Mouse (Mus musculus) heart, embryonic 13.5 days (tissue): Measurements from ENCODE around the gene Mmp14. TPM values are rescaled to one million over a fixed set of nuclear protein-coding genes. Genes with fewer than 3 reads are reported as not detected.
A peak's percentile ranks its signal among the peaks of the same experiment; 100 is the strongest.

Source experiments
- ATAC-seq: fragments of 200-750 bp; cut with Nextera tagmentation; 2 replicates; pipeline ENCODE4 v1.8.0; 2017; ENCODE audit warnings: moderate TSS enrichment; ENCODE audit not compliant: insufficient number of reproducible peaks, low FRiP score, low TSS enrichment; ENCODE audit errors: extremely low read depth
- H3K27ac ChIP-seq: fragments of 300-500 bp; sonication (generic); replicated peaks from 2 replicates; pipeline ENCODE4 v1.5.1; 2015; ENCODE audit warnings: moderate library complexity, mild to moderate bottlenecking, inconsistent platforms
- H3K27me3 ChIP-seq: fragments of 300-500 bp; sonication (generic); replicated peaks from 2 replicates; pipeline ENCODE4 v1.6.1; 2015; ENCODE audit warnings: mild to moderate bottlenecking, inconsistent platforms
- H3K36me3 ChIP-seq: fragments of 300-500 bp; sonication (generic); 2 replicates; pipeline ENCODE4 v1.6.1; 2015; ENCODE audit warnings: mild to moderate bottlenecking, inconsistent platforms
- H3K4me1 ChIP-seq: fragments of 300-500 bp; sonication (generic); 2 replicates; pipeline ENCODE4 v1.6.1; 2015; ENCODE audit warnings: inconsistent platforms
- H3K4me2 ChIP-seq: fragments of 300-500 bp; sonication (generic); 2 replicates; pipeline ENCODE4 v1.6.1; 2015; ENCODE audit warnings: inconsistent platforms, mild to moderate bottlenecking, moderate library complexity
- H3K4me3 ChIP-seq: fragments of 300-500 bp; sonication (generic); 2 replicates; pipeline ENCODE4 v1.5.1; 2015; ENCODE audit warnings: moderate library complexity, mild to moderate bottlenecking, inconsistent platforms
- H3K9ac ChIP-seq: fragments of 300-500 bp; sonication (generic); 2 replicates; pipeline ENCODE4 v1.6.1; 2015; ENCODE audit warnings: inconsistent platforms, mild to moderate bottlenecking, moderate library complexity
- H3K9me3 ChIP-seq: fragments of 300-500 bp; sonication (generic); 2 replicates; pipeline ENCODE4 v1.6.1; 2016; ENCODE audit warnings: inconsistent platforms
- WGBS: fragments of 180-500 bp; shearing (Covaris S2); methylation state at CpG from one replicate; pipeline ENCODE4 v1.1.7; 2015; ENCODE audit warnings: mixed read lengths; 5-methylcytosine and 5-hydroxymethylcytosine counted together
- polyA plus RNA-seq: library from polyadenylated mRNA; unstranded; fragments of >200 nt; fragmentation: Nextera tagmentation; extraction: Ambion mirVana; gene quantifications from 2 replicates; pipeline ENCODE4 v1.2.1, GENCODE M21; 2015

Mmp14 gene
- polyA plus RNA-seq, 1 experiment from 2014 or later = 97.4 TPM

GRCm38 (mm10) chr14:54463108-54463958, 31.9 kb downstream of the Mmp14 start:
- Histone ChIP-seq H3K27ac (peak overlapping the region; percentile 87), H3K36me3 (peaks cover 29% of the 10 kb centered on the region), H3K4me1 (peaks cover 18% of the 10 kb centered on the region), H3K4me2 (peak overlapping the region; percentile 77), H3K9me3 (no peaks in the 10 kb centered on the region), H3K9ac (peak overlapping the region; percentile 91), H3K4me3 (peak overlapping the region; percentile 94), H3K27me3 (no peaks in the 10 kb centered on the region)
- WGBS = 14% methylated on average over 12 of the region's 12 CpGs
- no peak for ATAC-seq

- Histone ChIP-seq H3K27ac (peak within 1 kb of the TSS; percentile 87), H3K4me1 (peaks cover 18% of the 10 kb centered on the region), H3K36me3 (peaks cover 35% of the 10 kb centered on the region), H3K4me2 (peak within 1 kb of the TSS; percentile 77), H3K9me3 (no peaks in the 10 kb centered on the region), H3K4me3 (peak within 1 kb of the TSS; percentile 94), H3K9ac (peak within 1 kb of the TSS; percentile 91), H3K27me3 (no peaks in the 10 kb centered on the region)
- WGBS = under 1% methylated on average over 35 of the region's 35 CpGs
- ATAC-seq = peak; percentile 79
Measured at GRCm38 (mm10) chr14:54463959-54464292, 32.5 kb downstream of the Mmp14 start, which contains the start of gene Lrp10. Gene Lrp10 (plus strand): TSS chr14:54464137.

- no peaks in the 10 kb centered on the region for H3K27me3 ChIP-seq
- WGBS = under 1% methylated on average over 55 of the region's 57 CpGs
- peak overlapping the region; percentile 87 for H3K27ac ChIP-seq
- no peaks in the 10 kb centered on the region for H3K9me3 ChIP-seq
- peak overlapping the region; percentile 91 for H3K9ac ChIP-seq
- peak; percentile 49 for ATAC-seq
- peaks cover 40% of the 10 kb centered on the region for H3K36me3 ChIP-seq
- peak overlapping the region; percentile 77 for H3K4me2 ChIP-seq
- peak overlapping the region; percentile 94 for H3K4me3 ChIP-seq
- H3K4me1 ChIP-seq = peaks cover 18% of the 10 kb centered on the region
Measured at GRCm38 (mm10) chr14:54464293-54465005, 33.0 kb downstream of the Mmp14 start.

GRCm38 (mm10) chr14:54471467-54471866, 40.1 kb downstream of the Mmp14 start:
- Histone ChIP-seq H3K4me3 (no peak overlapping the region), H3K9me3 (no peaks in the 10 kb centered on the region), H3K9ac (no peak overlapping the region), H3K36me3 (peaks cover 54% of the 10 kb centered on the region), H3K27ac (no peak overlapping the region), H3K4me1 (peaks cover 23% of the 10 kb centered on the region), H3K4me2 (no peak overlapping the region), H3K27me3 (peaks cover 4% of the 10 kb centered on the region)
- 81% methylated on average over 2 of the region's 2 CpGs for WGBS
- no peak for ATAC-seq

- no peak overlapping the region for H3K9ac ChIP-seq
- H3K4me1 ChIP-seq = peaks cover 29% of the 10 kb centered on the region
- H3K4me3 ChIP-seq = no peak overlapping the region
- H3K27me3 ChIP-seq = peaks cover 16% of the 10 kb centered on the region
- H3K4me2 ChIP-seq = no peak overlapping the region
- 65% methylated on average over 5 of the region's 5 CpGs for WGBS
- no peak for ATAC-seq
- H3K9me3 ChIP-seq = no peaks in the 10 kb centered on the region
- H3K27ac ChIP-seq = no peak overlapping the region
- peaks cover 43% of the 10 kb centered on the region for H3K36me3 ChIP-seq
Measured at GRCm38 (mm10) chr14:54472671-54473070, 41.3 kb downstream of the Mmp14 start.

- Histone ChIP-seq H3K9me3 (no peaks in the 10 kb centered on the region), H3K4me3 (no peak overlapping the region), H3K4me2 (no peak overlapping the region), H3K27me3 (peaks cover 37% of the 10 kb centered on the region), H3K9ac (no peak overlapping the region), H3K36me3 (peaks cover 23% of the 10 kb centered on the region), H3K4me1 (peaks cover 35% of the 10 kb centered on the region), H3K27ac (no peak overlapping the region)
- 72% methylated on average over 5 of the region's 5 CpGs for WGBS
- no peak for ATAC-seq
Measured at GRCm38 (mm10) chr14:54474744-54475143, 43.3 kb downstream of the Mmp14 start.

- no peak within 1 kb of the TSS for H3K27ac ChIP-seq
- WGBS = under 1% methylated on average over 23 of the region's 23 CpGs
- no peak for ATAC-seq
Measured at GRCm38 (mm10) chr14:54475941-54476844, 44.8 kb downstream of the Mmp14 start, which contains the start of gene Rem2. Gene Rem2 (plus strand): TSS chr14:54476100.

GRCm38 (mm10) chr14:54477172-54477909, 45.9 kb downstream of the Mmp14 start:
- Histone ChIP-seq H3K4me2 (peak overlapping the region; percentile 93; the same call in 1 of the 2 replicates), H3K9ac (no peak overlapping the region), H3K36me3 (no peaks in the 10 kb centered on the region), H3K9me3 (no peaks in the 10 kb centered on the region), H3K4me1 (peaks cover 32% of the 10 kb centered on the region), H3K4me3 (no peak overlapping the region), H3K27ac (no peak overlapping the region), H3K27me3 (peaks cover 53% of the 10 kb centered on the region)
- no peak for ATAC-seq
- WGBS = 72% methylated on average over 15 of the region's 15 CpGs

More at GRCm38 (mm10) chr14:54475941-54476844, 44.8 kb downstream of the Mmp14 start, which contains the start of gene Rem2:
- Histone ChIP-seq H3K9me3 (no peaks in the 10 kb centered on the region), H3K27me3 (peaks cover 49% of the 10 kb centered on the region), H3K4me2 (peak within 1 kb of the TSS; percentile 93), H3K9ac (peak within 1 kb of the TSS; percentile 82), H3K36me3 (peaks cover 9% of the 10 kb centered on the region), H3K4me3 (peak within 1 kb of the TSS; percentile 55), H3K4me1 (peaks cover 32% of the 10 kb centered on the region)

- peaks cover 53% of the 10 kb centered on the region for H3K27me3 ChIP-seq
- H3K9ac ChIP-seq = peak overlapping the region; percentile 80
- ATAC-seq = no peak
- H3K4me3 ChIP-seq = peak overlapping the region; percentile 58
- peaks cover 25% of the 10 kb centered on the region for H3K4me1 ChIP-seq
- no peaks in the 10 kb centered on the region for H3K9me3 ChIP-seq
- 2% methylated on average over 40 of the region's 40 CpGs for WGBS
- no peaks in the 10 kb centered on the region for H3K36me3 ChIP-seq
- no peak overlapping the region for H3K27ac ChIP-seq
- H3K4me2 ChIP-seq = peak overlapping the region; percentile 85
Measured at GRCm38 (mm10) chr14:54479451-54479920, 48.1 kb downstream of the Mmp14 start.

GRCm38 (mm10) chr14:54480673-54481072, 49.3 kb downstream of the Mmp14 start:
- peaks cover 53% of the 10 kb centered on the region for H3K27me3 ChIP-seq
- WGBS = 58% methylated on average over 6 of the region's 6 CpGs
- H3K27ac ChIP-seq = no peak overlapping the region
- peaks cover 20% of the 10 kb centered on the region for H3K4me1 ChIP-seq
- ATAC-seq = no peak
- H3K9ac ChIP-seq = no peak overlapping the region
- H3K36me3 ChIP-seq = no peaks in the 10 kb centered on the region
- no peak overlapping the region for H3K4me3 ChIP-seq
- no peaks in the 10 kb centered on the region for H3K9me3 ChIP-seq
- no peak overlapping the region for H3K4me2 ChIP-seq
